Mouse (Mus musculus) heart, adult 9 months (tissue): Measurements from ENCODE around the gene Dab2ip.

ENCODE experiments used
- DNase-seq, 2 experiments: peaks; one replicate each; pipeline ENCODE4 v3.0.0; 2022; ENCODE audit warnings: low spot score in 2 of 2

The Dab2ip gene

DNA sequence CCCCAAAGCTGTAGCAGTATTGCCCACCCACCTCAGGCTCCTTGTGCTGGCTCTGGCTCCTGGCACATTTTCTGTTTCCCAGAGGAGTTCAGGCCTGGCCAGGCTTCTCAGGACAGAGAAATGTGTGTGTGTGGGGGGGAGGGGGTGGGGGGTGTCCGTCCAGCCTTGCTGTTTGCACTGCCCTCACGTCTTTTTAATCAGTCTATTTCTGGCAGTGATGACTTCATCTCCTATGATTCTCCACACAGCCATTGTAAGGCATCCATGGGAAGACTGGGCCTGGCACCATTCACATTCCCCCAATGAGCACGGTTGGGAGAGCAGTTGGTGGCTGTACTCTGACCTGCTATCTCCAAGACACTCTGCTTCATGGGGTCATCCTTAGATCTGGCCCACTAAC, 125.9 kb downstream of the Dab2ip start:
- no peak for DNase-seq

- no peak for DNase-seq
These were observed 126.8 kb downstream of the Dab2ip start for GRCm38 (mm10) chr2:35684735-35685312.

DNA sequence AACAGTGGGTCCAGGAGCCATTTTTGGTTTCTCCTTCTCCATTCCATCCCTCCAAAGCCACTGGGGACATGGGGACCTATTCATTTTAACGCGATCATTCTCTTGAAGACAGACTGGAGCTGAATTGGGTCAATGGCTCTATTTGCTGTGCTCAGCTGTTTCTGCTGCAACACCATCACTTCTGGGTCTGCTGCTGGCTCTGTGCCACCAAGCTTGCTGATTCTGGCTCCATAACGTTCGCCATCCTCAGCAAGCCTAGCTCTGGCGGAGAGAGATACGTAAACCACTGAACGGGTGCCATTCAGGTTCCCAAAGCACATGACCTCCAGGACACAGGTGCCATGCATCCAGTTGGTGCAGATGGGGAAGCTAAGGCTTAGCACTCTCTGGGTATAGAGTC, 128.0 kb downstream of the Dab2ip start:
- no peak for DNase-seq

GRCm38 (mm10) chr2:35687557-35688070, 129.5 kb downstream of the Dab2ip start:
- no peak for DNase-seq

GRCm38 (mm10) chr2:35688121-35688520, 130.1 kb downstream of the Dab2ip start:
- no peak for DNase-seq

- no peak for DNase-seq
These were observed 130.5 kb downstream of the Dab2ip start for GRCm38 (mm10) chr2:35688581-35688980.

DNA sequence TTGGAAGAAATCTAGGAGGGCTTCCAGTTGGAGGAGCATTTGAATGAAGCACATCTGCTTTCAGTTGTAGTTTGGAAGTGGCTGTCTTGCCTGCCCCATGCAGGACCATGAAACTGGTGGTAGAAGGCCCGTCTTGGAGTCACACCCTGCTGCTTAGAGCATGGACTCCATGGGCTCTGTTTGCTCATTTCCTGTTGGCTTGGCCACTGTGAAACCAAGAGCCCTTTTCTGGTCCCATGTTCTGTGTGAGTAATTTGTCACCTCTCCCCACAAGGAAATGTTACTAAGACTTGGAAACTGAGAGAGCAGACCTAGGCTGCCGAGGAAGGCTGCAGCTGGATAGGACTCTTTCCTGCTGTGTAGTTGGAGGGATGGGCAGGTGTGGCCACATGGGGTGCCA, 131.8 kb downstream of the Dab2ip start:
- no peak for DNase-seq

DNA sequence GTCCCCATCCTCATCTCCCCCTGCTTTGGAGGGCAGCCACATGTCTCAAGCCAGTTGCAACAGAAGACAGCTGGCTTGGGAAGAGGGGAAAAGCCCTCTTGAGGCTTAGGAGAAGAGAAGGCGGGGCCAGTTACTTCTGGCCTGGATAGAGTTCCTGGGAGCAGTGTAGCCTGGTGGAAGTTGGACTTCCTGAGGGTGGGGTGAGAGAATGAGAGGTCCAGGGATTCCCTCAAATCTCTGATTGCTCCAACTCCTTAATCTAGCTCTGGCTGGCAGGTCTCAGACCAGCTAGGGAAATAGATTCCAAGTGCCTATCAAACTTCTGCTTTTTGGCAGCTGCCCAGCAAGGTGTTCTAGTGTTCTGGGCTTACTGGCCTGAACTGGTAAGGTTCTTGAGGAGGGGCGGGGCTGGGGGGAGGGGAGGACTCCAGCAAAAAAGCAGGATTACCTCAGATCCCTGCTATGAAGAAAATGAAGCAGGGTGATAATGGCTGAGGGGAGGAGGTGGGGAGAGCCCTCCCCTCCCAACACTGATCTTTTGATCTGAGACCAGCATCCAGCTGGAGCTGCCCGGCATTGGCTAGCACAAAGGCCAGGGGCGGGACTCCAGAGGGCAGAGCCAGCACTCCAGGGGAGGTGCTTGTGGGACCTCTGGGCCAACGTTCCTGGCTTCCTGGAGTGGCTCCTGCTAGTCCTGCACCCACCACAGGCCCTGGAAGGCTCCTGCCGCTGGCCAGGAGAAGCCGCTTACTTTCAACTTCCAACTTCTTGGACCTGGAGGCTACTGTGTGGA, 133.4 kb downstream of the Dab2ip start:
- peak; percentile 86 for DNase-seq

DNA sequence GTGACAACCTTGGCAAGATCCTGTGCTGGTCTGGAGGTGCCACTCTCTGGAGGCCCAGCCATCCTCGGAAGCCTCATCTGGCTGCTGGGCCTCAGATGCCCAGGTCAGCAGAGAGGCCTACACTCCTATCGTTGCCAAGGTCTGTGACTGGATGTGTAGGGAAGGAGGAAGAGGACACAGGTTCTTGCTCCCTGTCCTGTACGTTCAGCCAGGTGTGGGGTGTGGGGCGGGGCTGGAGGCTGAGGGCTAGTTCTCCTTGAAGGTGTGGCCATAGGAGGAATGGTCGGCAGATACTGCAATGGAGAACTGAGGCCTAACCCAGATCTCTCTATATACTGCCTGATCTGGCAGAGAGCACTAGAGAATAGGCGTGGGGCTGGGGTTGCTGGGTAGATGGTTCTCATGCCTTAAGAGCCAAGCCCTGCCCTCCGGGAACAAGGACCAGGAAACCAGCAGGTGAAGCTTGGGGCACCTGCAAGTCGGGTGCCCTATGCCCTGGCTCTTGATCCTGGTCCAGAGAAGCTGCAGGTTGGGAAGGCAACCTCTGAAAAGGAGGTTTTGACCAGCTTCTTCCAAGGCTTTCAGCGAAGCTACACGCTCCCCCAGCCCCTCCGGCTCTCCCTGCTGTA, 134.3 kb downstream of the Dab2ip start:
- no peak for DNase-seq

DNA sequence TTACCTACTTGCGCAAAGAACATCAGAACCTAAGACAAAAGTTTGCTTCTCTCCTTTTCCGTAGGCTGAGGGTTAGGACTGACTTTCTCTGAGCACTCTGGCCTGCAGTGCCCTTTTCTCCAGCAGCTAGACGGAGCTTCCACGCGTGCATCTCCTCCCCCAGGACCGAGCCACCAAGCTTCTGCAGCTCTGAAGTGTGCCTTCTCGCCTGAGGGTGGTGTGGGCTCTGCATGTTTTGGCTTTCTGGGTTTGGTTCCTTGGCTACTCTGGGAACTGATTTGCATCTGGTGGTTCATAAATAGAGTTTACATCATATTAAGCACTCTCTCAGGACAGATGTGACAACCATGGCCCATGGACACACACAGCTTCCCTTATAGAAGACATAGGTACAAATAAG, 135.0 kb downstream of the Dab2ip start:
- no peak for DNase-seq

GRCm38 (mm10) chr2:35694111-35694510, 136.0 kb downstream of the Dab2ip start:
- DNase-seq, result no peak

- no peak for DNase-seq
These were observed 138.1 kb downstream of the Dab2ip start for GRCm38 (mm10) chr2:35696193-35696541.

GRCm38 (mm10) chr2:35696542-35697391, 138.7 kb downstream of the Dab2ip start:
- DNase-seq, result peak; percentile 82 to 87

GRCm38 (mm10) chr2:35697768-35698167, 139.7 kb downstream of the Dab2ip start:
- DNase-seq, result no peak

GRCm38 (mm10) chr2:35700966-35701365, 142.9 kb downstream of the Dab2ip start:
- peak in 1 of 2 experiments; percentile 63 for DNase-seq

DNA sequence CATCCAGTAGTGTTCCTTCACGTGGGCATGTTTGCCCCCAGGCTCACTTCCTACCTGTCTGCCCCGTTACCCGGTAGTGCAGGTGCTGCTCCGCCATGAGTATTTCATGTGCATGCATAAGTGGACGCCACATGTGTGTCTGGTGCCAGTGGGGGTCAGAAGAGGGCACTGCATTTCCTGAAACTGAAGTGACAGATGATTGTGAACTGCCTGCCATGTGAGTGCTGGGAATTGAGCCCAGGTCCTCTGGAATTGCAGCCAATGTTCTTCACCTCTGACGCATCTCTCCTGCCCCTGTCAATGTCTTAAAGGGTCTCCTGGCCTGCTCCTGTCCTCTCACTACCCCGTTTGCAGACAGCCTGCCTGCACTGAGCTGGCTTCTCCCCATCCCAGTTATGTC, 143.9 kb downstream of the Dab2ip start:
- DNase-seq, result no peak

- no peak for DNase-seq
These were observed 144.5 kb downstream of the Dab2ip start for GRCm38 (mm10) chr2:35702608-35703007.

DNA sequence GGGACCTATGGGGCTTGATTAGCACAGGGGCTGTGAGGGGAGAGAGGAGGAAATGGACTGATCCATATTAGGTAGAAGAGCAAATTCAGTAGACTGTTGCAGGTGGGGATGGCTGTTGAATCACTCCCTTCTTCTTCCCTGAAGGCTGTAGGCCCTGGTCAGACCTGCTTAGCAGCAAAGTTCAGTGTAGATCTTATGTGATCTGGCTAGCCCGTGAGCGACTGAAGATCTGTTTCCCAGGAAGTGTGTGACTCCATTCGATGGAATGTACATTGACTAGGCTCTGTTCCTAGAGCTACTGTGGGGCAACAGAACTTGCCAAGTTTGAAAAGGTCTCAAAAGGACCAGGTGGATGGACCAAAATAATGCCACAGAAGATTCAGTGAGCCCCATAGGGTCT, 145.2 kb downstream of the Dab2ip start:
- no peak for DNase-seq

- no peak for DNase-seq
These were observed 154.5 kb downstream of the Dab2ip start for GRCm38 (mm10) chr2:35712611-35713010.

DNA sequence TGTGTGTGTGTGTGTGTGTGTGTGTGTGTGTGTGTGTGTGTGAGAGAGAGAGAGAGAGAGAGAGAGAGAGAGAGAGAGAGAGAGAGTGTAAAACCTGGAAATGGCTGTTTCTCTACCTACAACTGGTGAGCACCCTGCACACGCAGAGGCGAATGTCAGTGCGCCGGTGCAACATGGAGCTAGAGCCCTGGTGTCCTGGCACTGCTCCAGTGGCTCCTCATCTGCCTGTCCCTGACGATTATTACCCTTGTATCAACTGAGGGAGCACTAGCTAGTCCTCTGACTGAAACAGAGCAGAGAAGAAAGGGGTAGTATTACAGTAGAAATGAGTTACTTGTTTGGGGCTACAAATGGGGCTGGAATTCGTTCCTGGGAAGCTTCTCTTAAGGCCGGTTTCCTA, 155.4 kb downstream of the Dab2ip start:
- DNase-seq, result no peak

DNA sequence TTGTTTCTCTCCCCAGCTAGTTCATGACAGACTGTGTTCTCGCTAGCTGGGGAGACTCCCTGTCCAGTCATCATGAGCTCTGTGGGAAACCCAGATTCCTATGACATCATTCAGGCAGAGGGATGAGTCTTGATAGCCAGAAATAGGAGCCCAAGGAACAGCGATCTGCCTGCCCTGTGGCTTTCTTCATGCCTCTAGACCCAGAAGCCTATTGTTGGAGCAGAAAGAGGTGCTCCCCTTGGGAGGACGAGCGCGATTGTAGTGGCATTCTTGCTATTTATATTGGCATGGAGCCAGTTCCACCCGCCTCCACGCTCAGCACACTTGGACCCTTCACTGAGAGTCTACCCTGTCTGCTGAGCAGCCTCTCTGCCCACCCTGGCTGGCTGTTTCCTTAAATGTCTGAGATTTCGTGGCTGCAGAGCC, 156.7 kb downstream of the Dab2ip start:
- DNase-seq, result peak; percentile 60 to 72

DNA sequence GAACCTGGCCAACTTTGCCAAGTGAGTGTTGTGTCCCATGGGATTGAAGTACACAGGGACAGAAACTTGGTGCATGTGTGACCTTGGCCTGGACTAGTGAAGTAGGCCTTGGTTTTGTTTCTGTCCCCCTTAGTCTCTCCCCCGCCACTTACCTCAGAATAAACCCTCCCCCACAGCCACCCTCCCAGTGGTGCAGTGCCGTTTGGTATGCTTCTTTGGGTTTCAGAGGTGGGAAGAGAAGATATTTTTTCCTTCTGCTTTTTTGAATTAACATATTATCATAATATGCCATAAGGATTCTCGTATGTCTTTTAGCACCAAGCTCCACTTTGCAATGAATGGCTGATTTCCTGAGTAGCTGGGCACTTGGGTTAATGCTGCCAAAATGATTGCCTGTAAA, 157.4 kb downstream of the Dab2ip start:
- DNase-seq, result no peak
